Comparison of ENCODE assay signal across 20 mouse cellular contexts in genomic region chr8:24294565-24294964, GRCm38 (mm10).
A peak's percentile ranks its signal among the peaks of the same experiment; 100 is the strongest.
DNase-seq lines count a peak whose midpoint lies in the region; ATAC-seq lines count a peak whose summit lies in the region.
"Had no signal": no experiment of that assay in that cellular context is flagged by ENCODE, and none has a peak within 500 bp of the region (broad histone marks: within the 10 kb centered on the region; RNA-seq: fewer than 3 reads in every experiment).

No protein-coding gene starts in this region.

- no peak overlapping the region for H3K4me3 ChIP-seq in embryonic facial prominence, embryonic 14.5 days (ENCODE audit: low read depth, low read length)
- H3K4me3 ChIP-seq in embryonic facial prominence, embryonic 10.5 days: no peak overlapping the region
- no peak overlapping the region for H3K4me3 ChIP-seq in kidney, embryonic 15.5 days (replicated peaks)
- no peak overlapping the region for H3K4me3 ChIP-seq in neural tube, embryonic 15.5 days (replicated peaks)
- no peak overlapping the region for H3K4me3 ChIP-seq in stomach, embryonic 15.5 days (replicated peaks)
- H3K4me3 ChIP-seq: embryonic facial prominence, embryonic 15.5 days; erythroblast, embryonic 14.5 days; forebrain, embryonic 15.5 days; heart, embryonic 10.5 days; hindbrain, embryonic 12.5 days had no signal

- ATAC-seq in embryonic facial prominence, embryonic 14.5 days (ENCODE audit: low read depth): no peak
- no peak for ATAC-seq in kidney, embryonic 15.5 days (replicated peaks; ENCODE audit: low FRiP score)
- no peak for ATAC-seq in neural tube, embryonic 15.5 days (ENCODE audit: low FRiP score)
- ATAC-seq in stomach, embryonic 15.5 days (ENCODE audit: insufficient read depth, low FRiP score, low read depth): no peak
- ATAC-seq: forebrain, embryonic 15.5 days had no signal

- no peaks in the 10 kb centered on the region for H3K36me3 ChIP-seq in embryonic facial prominence, embryonic 14.5 days (ENCODE audit: control insufficient read depth, insufficient read depth, low read length)
- no peaks in the 10 kb centered on the region for H3K36me3 ChIP-seq in embryonic facial prominence, embryonic 10.5 days (replicated peaks)
- no peaks in the 10 kb centered on the region for H3K36me3 ChIP-seq in kidney, embryonic 15.5 days
- no peaks in the 10 kb centered on the region for H3K36me3 ChIP-seq in neural tube, embryonic 15.5 days
- H3K36me3 ChIP-seq in stomach, embryonic 15.5 days: no peaks in the 10 kb centered on the region
- H3K36me3 ChIP-seq: embryonic facial prominence, embryonic 15.5 days; forebrain, embryonic 15.5 days; heart, embryonic 10.5 days; hindbrain, embryonic 12.5 days had no signal

- H3K27ac ChIP-seq in embryonic facial prominence, embryonic 14.5 days (replicated peaks; ENCODE audit: low read depth, low read length): no peak overlapping the region
- H3K27ac ChIP-seq in embryonic facial prominence, embryonic 10.5 days (replicated peaks): no peak overlapping the region
- no peak overlapping the region for H3K27ac ChIP-seq in kidney, embryonic 15.5 days
- no peak overlapping the region for H3K27ac ChIP-seq in neural tube, embryonic 15.5 days (replicated peaks)
- peak overlapping the region; percentile 26; the same call in 1 of the 2 replicates for H3K27ac ChIP-seq in stomach, embryonic 15.5 days
- H3K27ac ChIP-seq: embryonic facial prominence, embryonic 15.5 days; forebrain, embryonic 15.5 days; heart, embryonic 10.5 days; hindbrain, embryonic 12.5 days had no signal

- no peak overlapping the region for H3K9ac ChIP-seq in embryonic facial prominence, embryonic 14.5 days (ENCODE audit: low read depth, low read length)
- no peak overlapping the region for H3K9ac ChIP-seq in kidney, embryonic 15.5 days
- H3K9ac ChIP-seq in neural tube, embryonic 15.5 days (replicated peaks): no peak overlapping the region
- H3K9ac ChIP-seq in stomach, embryonic 15.5 days: no peak overlapping the region
- H3K9ac ChIP-seq: embryonic facial prominence, embryonic 15.5 days; forebrain, embryonic 15.5 days; hindbrain, embryonic 12.5 days had no signal

- peaks cover 8% of the 10 kb centered on the region for H3K9me3 ChIP-seq in embryonic facial prominence, embryonic 14.5 days (ENCODE audit: control insufficient read depth, low read length)
- H3K9me3 ChIP-seq in embryonic facial prominence, embryonic 10.5 days: peaks cover 7% of the 10 kb centered on the region; the same call in 1 of the 2 replicates
- peaks cover 5% of the 10 kb centered on the region; the same call in 1 of the 2 replicates for H3K9me3 ChIP-seq in kidney, embryonic 15.5 days (replicated peaks)
- no peaks in the 10 kb centered on the region for H3K9me3 ChIP-seq in neural tube, embryonic 15.5 days (replicated peaks)
- H3K9me3 ChIP-seq in stomach, embryonic 15.5 days: no peaks in the 10 kb centered on the region

- no peaks in the 10 kb centered on the region for H3K27me3 ChIP-seq in embryonic facial prominence, embryonic 14.5 days (replicated peaks; ENCODE audit: control insufficient read depth, insufficient read depth, low read length)
- H3K27me3 ChIP-seq in embryonic facial prominence, embryonic 10.5 days (replicated peaks; ENCODE audit: low read depth, poor library complexity, severe bottlenecking): no peaks in the 10 kb centered on the region
- H3K27me3 ChIP-seq in kidney, embryonic 15.5 days: peaks cover 3% of the 10 kb centered on the region; the same call in 1 of the 2 replicates
- H3K27me3 ChIP-seq in neural tube, embryonic 15.5 days (replicated peaks): no peaks in the 10 kb centered on the region
- H3K27me3 ChIP-seq in stomach, embryonic 15.5 days (replicated peaks): no peaks in the 10 kb centered on the region
- H3K27me3 ChIP-seq: embryonic facial prominence, embryonic 15.5 days; forebrain, embryonic 15.5 days; hindbrain, embryonic 12.5 days had no signal

- DNase-seq in embryonic facial prominence, embryonic 14.5 days (ENCODE audit: low spot score): peak; percentile 34
- DNase-seq in embryonic facial prominence, embryonic 10.5 days (ENCODE audit: low spot score): no peak
- peak; percentile 30 to 34 for DNase-seq in kidney, postnatal 4 days
- DNase-seq in neural tube, embryonic 10.5 days (ENCODE audit: extremely low spot score, low spot score): peak; percentile 8
- DNase-seq in B cell, adult 2 months: no peak
- DNase-seq: adrenal gland, postnatal 10 days; cerebellum, adult 11 months; cerebellum, adult 8-10 months; cerebellum, postnatal 25 days; gastrocnemius, postnatal 36 days; heart, adult 11 months; heart, postnatal 4 days had no signal

- 59% methylated on average over 1 of the region's 1 CpGs for WGBS in embryonic facial prominence, embryonic 14.5 days
- 92% methylated on average over 1 of the region's 1 CpGs for WGBS in embryonic facial prominence, embryonic 10.5 days
- 62% methylated on average over 1 of the region's 1 CpGs for WGBS in kidney, embryonic 15.5 days
- 79% methylated on average over 1 of the region's 1 CpGs for WGBS in neural tube, embryonic 15.5 days
- WGBS in stomach, embryonic 15.5 days: 32% methylated on average over 1 of the region's 1 CpGs

- no peak overlapping the region for H3K4me2 ChIP-seq in embryonic facial prominence, embryonic 14.5 days (ENCODE audit: low read depth, low read length)
- H3K4me2 ChIP-seq in kidney, embryonic 15.5 days: no peak overlapping the region
- no peak overlapping the region for H3K4me2 ChIP-seq in neural tube, embryonic 15.5 days
- no peak overlapping the region for H3K4me2 ChIP-seq in stomach, embryonic 15.5 days
- H3K4me2 ChIP-seq: embryonic facial prominence, embryonic 15.5 days; forebrain, embryonic 15.5 days; hindbrain, embryonic 12.5 days had no signal

- H3K4me1 ChIP-seq in embryonic facial prominence, embryonic 14.5 days (ENCODE audit: control insufficient read depth, insufficient read depth, low read length): 0 out of 2 replicates have a peak, but pooled peaks cover 3% of the 10 kb centered on the region
- no peaks in the 10 kb centered on the region for H3K4me1 ChIP-seq in embryonic facial prominence, embryonic 10.5 days
- H3K4me1 ChIP-seq in kidney, embryonic 15.5 days: no peaks in the 10 kb centered on the region
- H3K4me1 ChIP-seq in neural tube, embryonic 15.5 days: peaks cover 14% of the 10 kb centered on the region
- no peaks in the 10 kb centered on the region for H3K4me1 ChIP-seq in stomach, embryonic 15.5 days
- H3K4me1 ChIP-seq: embryonic facial prominence, embryonic 15.5 days; forebrain, embryonic 15.5 days had no signal

Comparison
In these comparisons a context has a peak if more than half of its experiments do, and no peak if none do; other contexts are left out.
1. DNase-seq: peak in embryonic facial prominence, embryonic 14.5 days (single experiment), kidney, postnatal 4 days (2 of 2) and neural tube, embryonic 10.5 days (single experiment); none in embryonic facial prominence, embryonic 10.5 days (single experiment) and B cell, adult 2 months (0 of 2).